Mouse (Mus musculus) midbrain, embryonic 11.5 days (tissue): ENCODE results near the gene Nfkb1. TPM values are rescaled to one million over a fixed set of nuclear protein-coding genes. Genes with fewer than 3 reads are reported as not detected.
A peak's percentile ranks its signal among the peaks of the same experiment; 100 is the strongest.

ENCODE experiments used
- ATAC-seq: fragments of 200-750 bp; cut with Nextera tagmentation; 2 replicates; pipeline ENCODE4 v1.8.0; 2017; ENCODE audit warnings: moderate TSS enrichment, moderate library complexity; ENCODE audit not compliant: low FRiP score
- DNase-seq: peaks from one replicate; pipeline ENCODE4 v3.0.0; 2015; ENCODE audit warnings: low spot score; ENCODE audit errors: missing footprints
- H3K27ac ChIP-seq: fragments of 300-500 bp; sonication (generic); 2 replicates; pipeline ENCODE4 v1.5.1; 2014; ENCODE audit warnings: low read depth, low read length
- H3K27me3 ChIP-seq: fragments of 300-500 bp; sonication (generic); 2 replicates; pipeline ENCODE4 v1.6.1; 2014; ENCODE audit warnings: mild to moderate bottlenecking, low read length, moderate library complexity, mixed read lengths; ENCODE audit not compliant: control insufficient read depth, insufficient read depth
- H3K36me3 ChIP-seq: fragments of 300-500 bp; sonication (generic); 2 replicates; pipeline ENCODE4 v1.6.1; 2014; ENCODE audit warnings: mild to moderate bottlenecking, low read length, moderate library complexity, mixed read lengths; ENCODE audit not compliant: control insufficient read depth, insufficient read depth
- H3K4me1 ChIP-seq: fragments of 300-500 bp; sonication (generic); 2 replicates; pipeline ENCODE4 v1.6.1; 2014; ENCODE audit warnings: low read length; ENCODE audit not compliant: control insufficient read depth, insufficient read depth
- H3K4me2 ChIP-seq: fragments of 300-500 bp; sonication (generic); 2 replicates; pipeline ENCODE4 v1.6.1; 2014; ENCODE audit warnings: mild to moderate bottlenecking, moderate library complexity
- H3K4me3 ChIP-seq: fragments of 300-500 bp; sonication (generic); 2 replicates; pipeline ENCODE4 v1.5.1; 2014; ENCODE audit warnings: low read depth, low read length
- H3K9ac ChIP-seq: fragments of 300-500 bp; sonication (generic); 2 replicates; pipeline ENCODE4 v1.6.1; 2014; ENCODE audit warnings: low read length
- H3K9me3 ChIP-seq: fragments of 300-500 bp; sonication (generic); 2 replicates; pipeline ENCODE4 v1.6.1; 2016; ENCODE audit warnings: low read length; ENCODE audit not compliant: control insufficient read depth
- WGBS: fragments of 180-500 bp; shearing (Covaris S2); extraction: QIAGEN DNeasy Blood & Tissue Kit; methylation state at CpG from one replicate; pipeline ENCODE4 v1.1.7; 2014; 5-methylcytosine and 5-hydroxymethylcytosine counted together
- polyA plus RNA-seq: library from polyadenylated mRNA; unstranded; fragments of >200 nt; fragmentation: Nextera tagmentation; extraction: Ambion mirVana; gene quantifications from 2 replicates; pipeline ENCODE4 v1.2.1, GENCODE M21; 2014

The Nfkb1 gene
- polyA plus RNA-seq, 1 experiment from 2014 or later: 10.8 TPM

- ATAC-seq (no peak), DNase-seq (no peak)
- Histone ChIP-seq H3K27me3 (no peaks in the 10 kb centered on the region), H3K9me3 (no peaks in the 10 kb centered on the region), H3K27ac (no peak overlapping the region), H3K4me3 (no peak overlapping the region), H3K4me1 (no peaks in the 10 kb centered on the region), H3K4me2 (no peak overlapping the region), H3K9ac (no peak overlapping the region), H3K36me3 (0 out of 2 replicates have a peak, but pooled peaks cover 2% of the 10 kb centered on the region)
- 92% methylated on average over 6 of the region's 6 CpGs for WGBS
Measured at GRCm38 (mm10) chr3:135665777-135666259, 25.5 kb downstream of the Nfkb1 start.

- Histone ChIP-seq H3K4me1 (no peaks in the 10 kb centered on the region), H3K36me3 (0 out of 2 replicates have a peak, but pooled peaks cover 2% of the 10 kb centered on the region), H3K27me3 (no peaks in the 10 kb centered on the region), H3K9ac (no peak overlapping the region), H3K27ac (no peak overlapping the region), H3K4me2 (no peak overlapping the region), H3K9me3 (no peaks in the 10 kb centered on the region), H3K4me3 (no peak overlapping the region)
- ATAC-seq: no peak
- DNase-seq: no peak
- WGBS: 87% methylated on average over 15 of the region's 15 CpGs
Measured at GRCm38 (mm10) chr3:135662139-135662864, 29.0 kb downstream of the Nfkb1 start.

- no peaks in the 10 kb centered on the region for H3K27me3 ChIP-seq
- no peak overlapping the region for H3K4me2 ChIP-seq
- H3K9me3 ChIP-seq: no peaks in the 10 kb centered on the region
- no peak overlapping the region for H3K4me3 ChIP-seq
- ATAC-seq (no peak), DNase-seq (peak; percentile 35)
- H3K4me1 ChIP-seq: no peaks in the 10 kb centered on the region
- 0 out of 2 replicates have a peak, but pooled peaks cover 2% of the 10 kb centered on the region for H3K36me3 ChIP-seq
- H3K27ac ChIP-seq: no peak overlapping the region
- no peak overlapping the region for H3K9ac ChIP-seq
- 92% methylated on average over 9 of the region's 9 CpGs for whole genome bisulfite sequencing
Measured at GRCm38 (mm10) chr3:135661707-135662106, 29.6 kb downstream of the Nfkb1 start.

- no peak overlapping the region for H3K4me3 ChIP-seq
- H3K27me3 ChIP-seq: no peaks in the 10 kb centered on the region
- peak; percentile 37 for DNase-seq
- 93% methylated on average over 7 of the region's 7 CpGs for WGBS
- H3K9ac ChIP-seq: no peak overlapping the region
- no peaks in the 10 kb centered on the region for H3K4me1 ChIP-seq
- no peak overlapping the region for H3K4me2 ChIP-seq
- 0 out of 2 replicates have a peak, but pooled peaks cover 2% of the 10 kb centered on the region for H3K36me3 ChIP-seq
- no peak for ATAC-seq
- no peak overlapping the region for H3K27ac ChIP-seq
- H3K9me3 ChIP-seq: no peaks in the 10 kb centered on the region
Measured at GRCm38 (mm10) chr3:135658540-135659097, 32.7 kb downstream of the Nfkb1 start.

- no peak for ATAC-seq
- DNase-seq: peak; percentile 69
- no peak overlapping the region for H3K4me2 ChIP-seq
- H3K9me3 ChIP-seq: no peaks in the 10 kb centered on the region
- no peaks in the 10 kb centered on the region for H3K4me1 ChIP-seq
- H3K27ac ChIP-seq: no peak overlapping the region
- H3K9ac ChIP-seq: no peak overlapping the region
- H3K36me3 ChIP-seq: no peaks in the 10 kb centered on the region
- WGBS: 92% methylated on average over 4 of the region's 4 CpGs
- H3K4me3 ChIP-seq: no peak overlapping the region
- H3K27me3 ChIP-seq: no peaks in the 10 kb centered on the region
Measured at GRCm38 (mm10) chr3:135656156-135656555, 35.2 kb downstream of the Nfkb1 start.

GRCm38 (mm10) chr3:135650773-135651555 lies 40.4 kb downstream of the Nfkb1 start:
- Histone ChIP-seq H3K9me3 (no peaks in the 10 kb centered on the region), H3K27me3 (no peaks in the 10 kb centered on the region), H3K9ac (no peak overlapping the region), H3K4me3 (no peak overlapping the region), H3K4me2 (no peak overlapping the region), H3K27ac (no peak overlapping the region), H3K4me1 (no peaks in the 10 kb centered on the region), H3K36me3 (no peaks in the 10 kb centered on the region)
- DNase-seq: peak; percentile 64
- ATAC-seq: no peak
- 82% methylated on average over 15 of the region's 15 CpGs for WGBS

GRCm38 (mm10) chr3:135649809-135650208 lies 41.5 kb downstream of the Nfkb1 start:
- no peaks in the 10 kb centered on the region for H3K4me1 ChIP-seq
- no peaks in the 10 kb centered on the region for H3K27me3 ChIP-seq
- H3K9me3 ChIP-seq: no peaks in the 10 kb centered on the region
- DNase-seq: peak; percentile 21
- no peaks in the 10 kb centered on the region for H3K36me3 ChIP-seq
- no peak overlapping the region for H3K4me2 ChIP-seq
- H3K27ac ChIP-seq: no peak overlapping the region
- 87% methylated on average over 10 of the region's 10 CpGs for WGBS
- H3K4me3 ChIP-seq: no peak overlapping the region
- no peak for ATAC-seq
- H3K9ac ChIP-seq: no peak overlapping the region

GRCm38 (mm10) chr3:135648501-135648900 lies 42.8 kb downstream of the Nfkb1 start:
- peak; percentile 17 for DNase-seq
- no peaks in the 10 kb centered on the region for H3K36me3 ChIP-seq
- WGBS: 92% methylated on average over 8 of the region's 8 CpGs
- H3K4me1 ChIP-seq: no peaks in the 10 kb centered on the region
- no peak overlapping the region for H3K4me3 ChIP-seq
- H3K9me3 ChIP-seq: no peaks in the 10 kb centered on the region
- H3K4me2 ChIP-seq: no peak overlapping the region
- ATAC-seq: no peak
- H3K27ac ChIP-seq: no peak overlapping the region
- no peaks in the 10 kb centered on the region for H3K27me3 ChIP-seq
- H3K9ac ChIP-seq: no peak overlapping the region

- Histone ChIP-seq H3K4me1 (no peaks in the 10 kb centered on the region), H3K27ac (no peak overlapping the region), H3K36me3 (no peaks in the 10 kb centered on the region), H3K27me3 (no peaks in the 10 kb centered on the region), H3K4me3 (no peak overlapping the region), H3K9me3 (no peaks in the 10 kb centered on the region), H3K9ac (no peak overlapping the region), H3K4me2 (no peak overlapping the region)
- DNase-seq (peak; percentile 0), ATAC-seq (no peak)
- 100% methylated on average over 1 of the region's 1 CpGs for WGBS
Measured at GRCm38 (mm10) chr3:135646622-135647021, 44.7 kb downstream of the Nfkb1 start.
